Mouse (Mus musculus) embryonic facial prominence, embryonic 10.5 days (tissue): ENCODE measurements around the gene Gabrg2. TPM values are rescaled to one million over a fixed set of nuclear protein-coding genes. Genes with fewer than 3 reads are reported as not detected.

Source experiments
- DNase-seq: peaks from one replicate; pipeline ENCODE4 v3.0.0-alpha.2; 2017; ENCODE audit warnings: low spot score
- H3K27ac ChIP-seq: fragments of 300-500 bp; sonication (generic); replicated peaks from 2 replicates; pipeline ENCODE4 v1.5.1; 2016; ENCODE audit warnings: mild to moderate bottlenecking
- H3K27me3 ChIP-seq: fragments of 300-500 bp; sonication (generic); replicated peaks from 2 replicates; pipeline ENCODE4 v1.6.1; 2016; ENCODE audit warnings: low read depth, mild to moderate bottlenecking; ENCODE audit not compliant: poor library complexity, severe bottlenecking
- H3K36me3 ChIP-seq: fragments of 300-500 bp; sonication (generic); replicated peaks from 2 replicates; pipeline ENCODE4 v1.6.1; 2016; ENCODE audit warnings: mild to moderate bottlenecking, moderate library complexity
- H3K4me1 ChIP-seq: fragments of 300-500 bp; sonication (generic); 2 replicates; pipeline ENCODE4 v1.6.1; 2016
- H3K4me3 ChIP-seq: fragments of 300-500 bp; sonication (generic); 2 replicates; pipeline ENCODE4 v1.5.1; 2016; ENCODE audit warnings: mild to moderate bottlenecking, moderate library complexity
- H3K9me3 ChIP-seq: fragments of 300-500 bp; sonication (generic); 2 replicates; pipeline ENCODE4 v1.6.1; 2016; ENCODE audit warnings: mild to moderate bottlenecking
- WGBS: fragments of 180-500 bp; shearing (Covaris S2); methylation state at CpG from one replicate; pipeline ENCODE4 v1.1.7; 2016; 5-methylcytosine and 5-hydroxymethylcytosine counted together
- polyA plus RNA-seq: library from polyadenylated mRNA; unstranded; fragments of >200 nt; fragmentation: Nextera tagmentation; extraction: Ambion mirVana; gene quantifications from 2 replicates; pipeline ENCODE4 v1.2.1, GENCODE M21; 2016

Gene Gabrg2
- 0.90 and 1.2 TPM in 2 replicates for polyA plus RNA-seq

GRCm38 (mm10) chr11:42000190-42001098, at the start of gene Gabrg2:
Gene Gabrg2, minus strand, starts transcription at chr11:42000857.
- no peak within 1 kb of the TSS for H3K27ac ChIP-seq
- DNase-seq = no peak

GRCm38 (mm10) chr11:42048201-42048600, 47.5 kb upstream of the Gabrg2 start:
- Histone ChIP-seq H3K27ac (no peak overlapping the region), H3K4me3 (no peak overlapping the region), H3K4me1 (no peaks in the 10 kb centered on the region), H3K9me3 (no peaks in the 10 kb centered on the region), H3K27me3 (no peaks in the 10 kb centered on the region), H3K36me3 (no peaks in the 10 kb centered on the region)
- no peak for DNase-seq

More at GRCm38 (mm10) chr11:42000190-42001098, at the start of gene Gabrg2:
- H3K9me3 ChIP-seq = no peaks in the 10 kb centered on the region
- WGBS = 8% methylated on average over 20 of the region's 20 CpGs
- no peaks in the 10 kb centered on the region for H3K4me1 ChIP-seq
- H3K36me3 ChIP-seq = no peaks in the 10 kb centered on the region
- H3K4me3 ChIP-seq = peak within 1 kb of the TSS; percentile 35
- H3K27me3 ChIP-seq = no peaks in the 10 kb centered on the region

GRCm38 (mm10) chr11:41999468-41999881, 1.2 kb downstream of the Gabrg2 start:
- DNase-seq = peak; percentile 88
- Histone ChIP-seq H3K4me3 (peak overlapping the region; percentile 35), H3K4me1 (no peaks in the 10 kb centered on the region), H3K27ac (no peak overlapping the region), H3K9me3 (no peaks in the 10 kb centered on the region), H3K27me3 (no peaks in the 10 kb centered on the region), H3K36me3 (no peaks in the 10 kb centered on the region)
- WGBS = 2% methylated on average over 7 of the region's 7 CpGs

GRCm38 (mm10) chr11:41980152-41980551, 20.5 kb downstream of the Gabrg2 start:
- H3K9me3 ChIP-seq = no peaks in the 10 kb centered on the region
- no peaks in the 10 kb centered on the region for H3K4me1 ChIP-seq
- no peak for DNase-seq
- no peak overlapping the region for H3K4me3 ChIP-seq
- H3K27ac ChIP-seq = no peak overlapping the region
- 70% methylated on average over 6 of the region's 6 CpGs for WGBS
- no peaks in the 10 kb centered on the region for H3K36me3 ChIP-seq
- no peaks in the 10 kb centered on the region for H3K27me3 ChIP-seq

GRCm38 (mm10) chr11:41968595-41968994, 32.1 kb downstream of the Gabrg2 start:
- H3K9me3 ChIP-seq = no peaks in the 10 kb centered on the region
- H3K4me3 ChIP-seq = no peak overlapping the region
- no peaks in the 10 kb centered on the region for H3K36me3 ChIP-seq
- no peak overlapping the region for H3K27ac ChIP-seq
- no peaks in the 10 kb centered on the region for H3K27me3 ChIP-seq
- H3K4me1 ChIP-seq = 0 out of 2 replicates have a peak, but pooled peaks cover 5% of the 10 kb centered on the region
- no peak for DNase-seq

GRCm38 (mm10) chr11:41962706-41963105, 38.0 kb downstream of the Gabrg2 start:
- H3K4me3 ChIP-seq = no peak overlapping the region
- DNase-seq = no peak
- H3K4me1 ChIP-seq = 0 out of 2 replicates have a peak, but pooled peaks cover 5% of the 10 kb centered on the region
- 90% methylated on average over 8 of the region's 8 CpGs for WGBS
- no peaks in the 10 kb centered on the region for H3K9me3 ChIP-seq
- H3K36me3 ChIP-seq = no peaks in the 10 kb centered on the region
- H3K27ac ChIP-seq = no peak overlapping the region
- no peaks in the 10 kb centered on the region for H3K27me3 ChIP-seq

- 86% methylated on average over 2 of the region's 2 CpGs for WGBS
- Histone ChIP-seq H3K4me1 (no peaks in the 10 kb centered on the region), H3K4me3 (no peak overlapping the region), H3K27ac (no peak overlapping the region), H3K36me3 (no peaks in the 10 kb centered on the region), H3K27me3 (no peaks in the 10 kb centered on the region), H3K9me3 (no peaks in the 10 kb centered on the region)
- DNase-seq = no peak
Observed at GRCm38 (mm10) chr11:41953550-41953949, 47.1 kb downstream of the Gabrg2 start.

GRCm38 (mm10) chr11:41951898-41952297, 48.8 kb downstream of the Gabrg2 start:
- Histone ChIP-seq H3K4me1 (no peaks in the 10 kb centered on the region), H3K27ac (no peak overlapping the region), H3K36me3 (no peaks in the 10 kb centered on the region), H3K9me3 (no peaks in the 10 kb centered on the region), H3K4me3 (no peak overlapping the region), H3K27me3 (no peaks in the 10 kb centered on the region)
- no peak for DNase-seq
- WGBS = 60% methylated on average over 3 of the region's 3 CpGs

- no peak for DNase-seq
- no peaks in the 10 kb centered on the region for H3K9me3 ChIP-seq
- no peaks in the 10 kb centered on the region for H3K4me1 ChIP-seq
- no peaks in the 10 kb centered on the region for H3K36me3 ChIP-seq
- no peaks in the 10 kb centered on the region for H3K27me3 ChIP-seq
- no peak overlapping the region for H3K4me3 ChIP-seq
- no peak overlapping the region for H3K27ac ChIP-seq
- 89% methylated on average over 5 of the region's 5 CpGs for WGBS
Observed at GRCm38 (mm10) chr11:41945471-41945870, 55.2 kb downstream of the Gabrg2 start.

GRCm38 (mm10) chr11:41937979-41938378, 62.7 kb downstream of the Gabrg2 start:
- Histone ChIP-seq H3K4me1 (no peaks in the 10 kb centered on the region), H3K9me3 (no peaks in the 10 kb centered on the region), H3K27me3 (no peaks in the 10 kb centered on the region), H3K4me3 (no peak overlapping the region), H3K36me3 (no peaks in the 10 kb centered on the region), H3K27ac (no peak overlapping the region)
- WGBS = 74% methylated on average over 2 of the region's 2 CpGs
- no peak for DNase-seq

- H3K4me1 ChIP-seq = no peaks in the 10 kb centered on the region
- H3K4me3 ChIP-seq = no peak overlapping the region
- DNase-seq = no peak
- no peaks in the 10 kb centered on the region for H3K27me3 ChIP-seq
- no peak overlapping the region for H3K27ac ChIP-seq
- no peaks in the 10 kb centered on the region for H3K36me3 ChIP-seq
- H3K9me3 ChIP-seq = no peaks in the 10 kb centered on the region
Observed at GRCm38 (mm10) chr11:41918864-41919263, 81.8 kb downstream of the Gabrg2 start.

- Histone ChIP-seq H3K9me3 (no peaks in the 10 kb centered on the region), H3K27me3 (no peaks in the 10 kb centered on the region), H3K36me3 (no peaks in the 10 kb centered on the region), H3K4me3 (no peak overlapping the region), H3K4me1 (no peaks in the 10 kb centered on the region), H3K27ac (no peak overlapping the region)
- no peak for DNase-seq
- 49% methylated on average over 6 of the region's 6 CpGs for WGBS
Observed at GRCm38 (mm10) chr11:41914066-41914465, 86.6 kb downstream of the Gabrg2 start.

- Histone ChIP-seq H3K27ac (no peak overlapping the region), H3K9me3 (no peaks in the 10 kb centered on the region), H3K4me3 (no peak overlapping the region), H3K4me1 (no peaks in the 10 kb centered on the region), H3K27me3 (no peaks in the 10 kb centered on the region), H3K36me3 (no peaks in the 10 kb centered on the region)
- no peak for DNase-seq
- WGBS = 91% methylated on average over 2 of the region's 2 CpGs
Observed at GRCm38 (mm10) chr11:41903661-41904060, 97.0 kb downstream of the Gabrg2 start.
